Mouse (Mus musculus) bone marrow macrophage, adult 2 months (primary cell): Measurements from ENCODE around the gene Atp2b1.

Experiments used
- CTCF ChIP-seq: IDR thresholded peaks from 2 replicates; pipeline ENCODE4 v1.5.1; 2012; ENCODE audit warnings: low read depth, mild to moderate bottlenecking, low read length, moderate library complexity
- POLR2A ChIP-seq: IDR thresholded peaks from 2 replicates; pipeline ENCODE4 v1.6.1; 2012; ENCODE audit warnings: mild to moderate bottlenecking, low read depth, low read length, borderline replicate concordance

GRCm38 (mm10) chr10:98940137-98940536, 25.9 kb downstream of the Atp2b1 start:
- no peak for TF ChIP-seq CTCF
- TF ChIP-seq POLR2A, result no peak
